Mouse (Mus musculus) frontal cortex, adult (tissue): ENCODE measurements around the gene Tmem211.

Experiments
- ATAC-seq: cut with Nextera tagmentation; 2 replicates; pipeline ENCODE4 v1.9.2; 2017; ENCODE audit warnings: mild to moderate bottlenecking, moderate library complexity, mixed read lengths; ENCODE audit not compliant: low TSS enrichment

Tmem211 gene

DNA sequence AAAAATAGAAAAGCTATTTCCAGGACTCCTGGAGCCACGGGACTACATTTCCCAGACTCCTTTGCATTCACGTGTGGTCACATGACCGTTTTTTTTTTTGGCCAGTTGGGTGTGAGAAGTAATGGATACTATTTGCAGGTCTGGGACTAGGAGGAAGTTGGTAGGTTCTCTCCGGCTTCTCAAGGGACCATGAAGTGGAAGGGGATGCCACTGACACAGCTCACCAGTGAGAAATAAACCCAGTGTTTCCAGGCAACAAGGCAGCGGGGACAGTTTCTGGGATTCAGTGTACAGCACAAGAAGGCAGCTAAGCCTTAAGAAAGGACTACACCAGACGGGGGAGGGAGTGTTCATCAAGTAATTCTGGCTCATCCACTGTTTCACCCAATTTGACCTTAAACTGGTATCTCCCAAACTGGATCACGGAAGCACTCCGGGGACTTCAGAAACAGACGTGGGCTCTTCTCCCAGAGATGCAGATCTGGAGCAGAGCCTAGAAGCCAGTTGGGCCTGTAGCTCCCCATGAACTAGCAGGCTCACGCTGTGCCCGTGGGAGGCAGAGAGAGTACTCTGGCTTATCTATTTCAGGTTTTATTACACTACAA is 44.6 kb downstream of the Tmem211 start:
- ATAC-seq = peak; percentile 91

DNA sequence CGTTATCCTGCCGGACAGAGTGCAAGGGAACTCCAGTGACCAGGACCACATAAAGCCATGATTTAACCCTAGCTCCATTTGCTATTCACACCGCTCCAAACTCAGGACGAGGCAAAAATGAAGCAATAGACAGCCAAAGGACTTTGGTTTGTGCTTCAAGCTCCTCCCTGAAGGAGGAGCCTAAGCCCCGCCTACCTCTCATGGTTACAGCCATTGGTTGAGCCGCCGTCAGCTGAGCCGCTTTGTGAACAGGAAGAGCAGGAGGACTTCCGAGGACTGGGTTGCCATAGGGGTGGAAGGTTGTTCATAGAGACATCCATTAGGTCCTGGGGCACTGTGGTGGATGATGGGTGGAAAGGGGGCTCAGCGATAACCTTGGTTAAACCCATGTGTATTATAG is 49.1 kb downstream of the Tmem211 start:
- no peak for ATAC-seq

DNA sequence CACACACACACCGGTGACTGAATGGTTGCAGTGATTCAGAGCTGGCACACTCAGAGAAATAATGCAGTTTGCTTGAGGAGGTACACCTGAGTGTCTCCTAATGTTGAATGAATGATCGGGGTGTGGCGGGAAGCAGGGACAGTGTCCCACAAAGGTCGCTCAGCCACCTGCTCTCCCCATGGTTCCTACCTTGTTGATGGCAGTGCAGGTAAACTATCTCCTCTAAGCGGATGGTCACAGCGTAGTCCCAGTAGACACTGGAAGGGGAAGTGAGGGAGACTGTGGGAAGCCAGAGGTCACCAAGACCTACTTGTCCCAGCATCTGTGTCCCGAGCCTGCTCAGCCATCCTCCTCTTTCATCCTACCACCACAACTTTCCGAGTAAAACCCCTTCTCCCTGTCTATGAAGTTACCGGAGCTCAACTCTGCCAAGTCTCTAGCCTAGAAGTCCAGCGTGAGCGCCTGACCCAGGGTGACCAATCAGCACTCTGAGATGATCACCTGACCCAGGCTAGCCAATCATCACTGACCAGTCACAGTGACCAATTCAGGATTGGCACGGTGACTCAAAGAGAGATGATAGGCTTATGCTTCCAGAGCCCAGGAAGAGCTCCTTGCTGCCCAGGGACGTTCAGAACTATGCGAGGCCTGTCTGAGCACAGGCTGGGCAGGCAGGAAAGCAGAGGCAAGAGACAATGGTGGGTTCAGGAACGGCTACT is 53.6 kb downstream of the Tmem211 start:
- no peak for ATAC-seq

DNA sequence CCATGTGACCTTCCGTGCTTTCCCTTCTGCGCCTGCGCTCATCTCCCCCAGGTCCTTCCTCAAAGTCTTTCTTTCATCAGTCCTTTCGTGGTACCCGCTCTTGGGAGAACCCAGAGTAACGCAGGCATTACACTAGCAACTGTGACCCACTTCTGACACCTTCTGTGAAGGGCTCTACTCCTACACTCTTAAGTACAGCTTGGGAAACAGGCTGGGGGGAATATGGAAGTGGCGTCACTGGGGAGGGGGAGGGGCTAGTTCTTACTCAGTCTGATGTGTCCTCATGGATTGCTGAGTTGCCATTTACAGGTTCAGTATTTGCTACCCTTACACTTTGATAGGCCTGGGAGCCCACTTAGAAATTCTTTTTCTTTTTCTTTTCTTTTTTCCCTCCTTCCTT is 54.8 kb downstream of the Tmem211 start:
- ATAC-seq = no peak

DNA sequence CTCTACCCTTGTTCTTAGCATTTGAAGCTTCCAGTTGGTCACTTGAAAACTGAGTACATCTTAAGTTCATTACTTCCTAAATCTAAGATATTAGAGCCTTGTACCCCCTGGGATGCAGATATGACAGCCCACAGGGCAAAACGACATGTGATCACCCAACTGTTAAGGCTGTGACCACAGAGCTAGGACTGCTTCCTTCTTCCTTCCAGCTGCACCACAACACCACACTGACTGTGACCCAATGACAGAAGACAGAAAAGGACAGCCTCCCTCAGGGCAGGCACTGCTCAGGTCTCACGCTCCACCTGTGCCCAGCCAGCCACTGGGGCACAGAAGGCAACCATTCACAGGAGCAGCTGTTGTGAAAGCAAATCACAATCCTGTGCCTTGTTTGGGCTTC is 57.0 kb downstream of the Tmem211 start:
- ATAC-seq = no peak

DNA sequence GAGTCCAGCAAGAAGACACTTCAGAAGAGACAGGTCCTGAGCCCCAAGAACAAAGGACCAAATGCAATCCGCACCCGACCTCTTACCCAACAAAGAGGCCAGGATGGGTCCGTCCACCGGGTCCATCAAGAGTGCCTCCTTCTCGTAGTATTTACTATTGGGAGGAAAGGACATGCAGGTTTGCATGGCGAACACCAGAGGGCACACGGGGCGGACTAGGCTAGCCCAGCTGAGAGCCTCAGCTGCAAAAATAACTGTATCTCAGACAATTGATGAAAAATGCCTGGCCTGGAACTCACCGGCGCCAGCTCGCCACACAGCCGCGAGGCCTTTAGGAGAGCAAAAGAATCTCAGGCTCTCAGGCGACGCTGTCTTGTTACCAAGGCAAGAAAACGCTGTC is 58.8 kb downstream of the Tmem211 start:
- no peak for ATAC-seq

DNA sequence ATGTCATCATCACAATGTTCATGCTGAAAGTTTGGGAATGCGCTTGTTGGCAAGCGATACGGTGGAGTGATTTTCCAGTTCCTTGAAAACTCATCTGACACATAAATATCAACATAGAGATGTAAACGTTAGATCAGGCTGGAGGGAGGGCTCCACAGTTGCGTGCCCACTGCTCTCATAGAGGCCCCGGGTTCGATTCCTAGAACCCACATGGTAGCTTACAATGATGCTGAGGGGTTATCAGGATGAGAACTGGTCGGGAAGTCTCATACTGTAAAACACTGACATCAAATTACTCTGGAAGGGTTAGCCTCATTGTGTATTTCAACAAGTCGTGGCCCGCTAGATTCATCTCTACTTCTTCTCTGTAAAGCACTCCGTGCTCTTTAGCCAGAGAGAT is 59.3 kb downstream of the Tmem211 start:
- no peak for ATAC-seq

DNA sequence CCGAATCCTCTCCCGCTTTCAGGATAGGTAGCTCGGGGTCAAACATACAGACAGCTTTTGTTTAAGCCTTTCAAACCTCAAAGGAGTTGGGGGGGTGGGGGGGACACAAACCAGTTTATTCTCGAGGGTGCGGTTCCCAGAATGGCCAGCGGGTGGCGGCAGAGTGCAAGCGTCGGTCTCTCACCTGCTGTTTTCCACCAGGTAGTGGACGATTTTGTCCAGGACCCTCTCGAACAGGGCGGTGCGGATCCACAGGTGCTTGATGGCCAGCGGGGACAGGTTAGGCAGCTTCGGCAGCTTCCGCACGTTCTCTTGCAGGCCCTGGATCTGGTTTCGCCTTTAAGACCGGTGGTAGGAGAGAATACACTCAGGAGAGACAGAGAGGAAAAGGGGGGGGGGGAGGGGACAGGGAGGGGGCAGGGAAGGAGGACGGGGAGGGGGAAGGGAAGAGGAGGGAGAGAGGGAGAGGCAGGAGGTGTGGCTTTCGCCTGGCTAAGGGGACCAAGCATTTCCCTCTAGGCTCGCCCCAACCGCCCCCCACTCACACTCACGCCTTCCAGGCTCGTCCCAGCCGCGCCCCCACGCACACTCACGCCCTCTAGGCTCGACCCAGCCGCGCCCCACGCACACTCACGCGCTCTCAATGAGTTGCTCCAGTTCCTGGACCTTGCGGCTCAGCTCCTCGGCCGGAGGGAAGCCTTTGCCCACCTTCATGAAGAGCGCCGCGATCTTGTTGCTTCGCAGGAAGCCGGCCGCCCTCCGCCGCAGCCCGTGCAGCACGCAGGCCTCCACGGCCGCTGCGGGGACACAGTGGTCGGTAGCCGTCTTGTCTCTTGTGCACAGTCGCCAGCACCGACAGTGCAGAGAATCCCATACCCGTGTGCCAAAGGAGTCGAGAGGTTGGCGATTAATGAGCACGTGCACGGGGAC is 60.1 kb downstream of the Tmem211 start:
- ATAC-seq = no peak

DNA sequence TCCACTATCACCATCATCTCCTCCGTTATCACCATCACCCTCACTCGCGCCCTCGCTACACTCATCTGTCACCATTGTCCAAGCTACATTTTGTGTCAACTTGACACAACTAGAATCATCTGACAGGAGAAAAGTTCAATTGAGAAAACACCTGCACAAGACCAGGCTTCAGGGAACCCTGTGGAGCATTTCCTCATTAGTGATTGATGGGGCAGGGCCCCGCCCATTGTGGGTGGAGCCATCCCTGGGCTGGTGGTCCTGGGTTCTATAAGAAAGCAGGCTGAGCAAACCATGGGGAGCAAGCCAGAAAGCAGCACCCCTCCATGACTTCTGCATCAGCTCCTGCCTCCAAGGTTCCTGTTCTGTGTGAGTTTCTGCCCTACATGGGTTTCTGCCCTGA is 61.1 kb downstream of the Tmem211 start:
- ATAC-seq = no peak

DNA sequence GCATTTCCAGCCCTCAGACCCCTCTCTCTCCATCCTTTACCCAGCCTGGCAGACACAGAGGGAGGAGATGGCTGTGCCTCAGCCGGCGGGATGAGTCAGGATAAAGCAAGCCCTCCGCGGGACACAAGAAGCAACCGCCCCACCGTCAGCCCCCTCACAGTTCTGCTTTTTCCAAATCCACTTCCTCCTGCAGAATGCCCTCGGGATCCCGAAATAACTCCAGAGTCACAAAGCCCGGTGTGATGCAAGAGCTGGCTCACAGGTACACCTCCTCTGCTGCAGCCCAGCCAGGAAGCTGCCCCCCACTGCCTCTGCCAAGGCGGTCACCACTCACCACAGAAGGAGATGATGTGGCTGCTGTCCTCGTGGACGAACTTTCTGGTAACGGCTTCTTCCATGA is 61.8 kb downstream of the Tmem211 start:
- ATAC-seq = peak; percentile 69
